Mouse (Mus musculus): ENCODE results near the gene Ccdc30. TPM values are rescaled to one million over a fixed set of nuclear protein-coding genes. Genes with fewer than 3 reads are reported as not detected.

The Ccdc30 gene
- polyA plus RNA-seq, 1 experiment from 2014 or later: 22.8 TPM

- Histone ChIP-seq H3K27me3 (ENCODE audit: control insufficient read depth, insufficient read depth, low read depth, low read length) (no peaks in the 10 kb centered on the region), H3K4me1 (ENCODE audit: control insufficient read depth, insufficient read depth, low read length) (peaks cover 8% of the 10 kb centered on the region), H3K9ac (ENCODE audit: low read depth, low read length) (no peak overlapping the region), H3K4me3 (ENCODE audit: low read depth, low read length) (no peak overlapping the region), H3K4me2 (ENCODE audit: low read length) (no peak overlapping the region), H3K27ac (ENCODE audit: low read length) (no peak overlapping the region), H3K9me3 (replicated peaks; ENCODE audit: control insufficient read depth, low read length, poor library complexity, severe bottlenecking) (no peaks in the 10 kb centered on the region), H3K36me3 (ENCODE audit: control insufficient read depth, insufficient read depth, low read length) (no peaks in the 10 kb centered on the region)
- no peak for ATAC-seq
- WGBS: 75% methylated on average over 7 of the region's 7 CpGs
Observed at GRCm38 (mm10) chr4:119450436-119450835, 35.1 kb upstream of the Ccdc30 start.

GRCm38 (mm10) chr4:119447786-119448185 is 32.5 kb upstream of the Ccdc30 start:
- Histone ChIP-seq H3K4me1 (ENCODE audit: control insufficient read depth, insufficient read depth, low read length) (no peaks in the 10 kb centered on the region), H3K4me2 (ENCODE audit: low read length) (no peak overlapping the region), H3K27ac (ENCODE audit: low read length) (no peak overlapping the region), H3K27me3 (ENCODE audit: control insufficient read depth, insufficient read depth, low read depth, low read length) (no peaks in the 10 kb centered on the region), H3K4me3 (ENCODE audit: low read depth, low read length) (no peak overlapping the region), H3K36me3 (ENCODE audit: control insufficient read depth, insufficient read depth, low read length) (no peaks in the 10 kb centered on the region), H3K9me3 (replicated peaks; ENCODE audit: control insufficient read depth, low read length, poor library complexity, severe bottlenecking) (no peaks in the 10 kb centered on the region), H3K9ac (ENCODE audit: low read depth, low read length) (no peak overlapping the region)
- WGBS: 86% methylated on average over 3 of the region's 3 CpGs
- ATAC-seq: no peak

- no peaks in the 10 kb centered on the region for H3K4me1 ChIP-seq (ENCODE audit: control insufficient read depth, insufficient read depth, low read length)
- no peak overlapping the region for H3K9ac ChIP-seq (ENCODE audit: low read depth, low read length)
- no peak for ATAC-seq
- H3K27ac ChIP-seq (ENCODE audit: low read length): no peak overlapping the region
- H3K36me3 ChIP-seq (ENCODE audit: control insufficient read depth, insufficient read depth, low read length): no peaks in the 10 kb centered on the region
- H3K9me3 ChIP-seq (replicated peaks; ENCODE audit: control insufficient read depth, low read length, poor library complexity, severe bottlenecking): no peaks in the 10 kb centered on the region
- H3K4me3 ChIP-seq (ENCODE audit: low read depth, low read length): no peak overlapping the region
- WGBS: 87% methylated on average over 6 of the region's 6 CpGs
- H3K27me3 ChIP-seq (ENCODE audit: control insufficient read depth, insufficient read depth, low read depth, low read length): no peaks in the 10 kb centered on the region
- H3K4me2 ChIP-seq (ENCODE audit: low read length): no peak overlapping the region
Observed at GRCm38 (mm10) chr4:119447261-119447660, 31.9 kb upstream of the Ccdc30 start.

GRCm38 (mm10) chr4:119442539-119442938 is 27.2 kb upstream of the Ccdc30 start:
- 44% methylated on average over 6 of the region's 6 CpGs for WGBS
- Histone ChIP-seq H3K27ac (ENCODE audit: low read length) (no peak overlapping the region), H3K4me1 (ENCODE audit: control insufficient read depth, insufficient read depth, low read length) (no peaks in the 10 kb centered on the region), H3K9ac (ENCODE audit: low read depth, low read length) (no peak overlapping the region), H3K4me3 (ENCODE audit: low read depth, low read length) (no peak overlapping the region), H3K27me3 (ENCODE audit: control insufficient read depth, insufficient read depth, low read depth, low read length) (no peaks in the 10 kb centered on the region), H3K9me3 (replicated peaks; ENCODE audit: control insufficient read depth, low read length, poor library complexity, severe bottlenecking) (peaks cover 3% of the 10 kb centered on the region; the same call in 1 of the 2 replicates), H3K36me3 (ENCODE audit: control insufficient read depth, insufficient read depth, low read length) (no peaks in the 10 kb centered on the region), H3K4me2 (ENCODE audit: low read length) (no peak overlapping the region)
- ATAC-seq: no peak

- H3K4me3 ChIP-seq (ENCODE audit: low read depth, low read length): no peak overlapping the region
- no peaks in the 10 kb centered on the region for H3K4me1 ChIP-seq (ENCODE audit: control insufficient read depth, insufficient read depth, low read length)
- H3K36me3 ChIP-seq (ENCODE audit: control insufficient read depth, insufficient read depth, low read length): no peaks in the 10 kb centered on the region
- WGBS: 90% methylated on average over 4 of the region's 4 CpGs
- H3K27ac ChIP-seq (ENCODE audit: low read length): no peak overlapping the region
- ATAC-seq: no peak
- no peak overlapping the region for H3K4me2 ChIP-seq (ENCODE audit: low read length)
- no peaks in the 10 kb centered on the region for H3K27me3 ChIP-seq (ENCODE audit: control insufficient read depth, insufficient read depth, low read depth, low read length)
- H3K9ac ChIP-seq (ENCODE audit: low read depth, low read length): no peak overlapping the region
- H3K9me3 ChIP-seq (replicated peaks; ENCODE audit: control insufficient read depth, low read length, poor library complexity, severe bottlenecking): peaks cover 3% of the 10 kb centered on the region; the same call in 1 of the 2 replicates
Observed at GRCm38 (mm10) chr4:119441836-119442235, 26.5 kb upstream of the Ccdc30 start.

- peaks cover 3% of the 10 kb centered on the region; the same call in 1 of the 2 replicates for H3K9me3 ChIP-seq (replicated peaks; ENCODE audit: control insufficient read depth, low read length, poor library complexity, severe bottlenecking)
- no peaks in the 10 kb centered on the region for H3K36me3 ChIP-seq (ENCODE audit: control insufficient read depth, insufficient read depth, low read length)
- H3K27ac ChIP-seq (ENCODE audit: low read length): no peak overlapping the region
- no peaks in the 10 kb centered on the region for H3K27me3 ChIP-seq (ENCODE audit: control insufficient read depth, insufficient read depth, low read depth, low read length)
- H3K9ac ChIP-seq (ENCODE audit: low read depth, low read length): no peak overlapping the region
- ATAC-seq: no peak
- WGBS: 95% methylated on average over 2 of the region's 2 CpGs
- H3K4me1 ChIP-seq (ENCODE audit: control insufficient read depth, insufficient read depth, low read length): no peaks in the 10 kb centered on the region
- no peak overlapping the region for H3K4me3 ChIP-seq (ENCODE audit: low read depth, low read length)
- H3K4me2 ChIP-seq (ENCODE audit: low read length): no peak overlapping the region
Observed at GRCm38 (mm10) chr4:119437936-119438335, 22.6 kb upstream of the Ccdc30 start.

GRCm38 (mm10) chr4:119430678-119431077 is 15.4 kb upstream of the Ccdc30 start:
- Histone ChIP-seq H3K4me2 (ENCODE audit: low read length) (no peak overlapping the region), H3K27ac (ENCODE audit: low read length) (no peak overlapping the region), H3K9me3 (replicated peaks; ENCODE audit: control insufficient read depth, low read length, poor library complexity, severe bottlenecking) (no peaks in the 10 kb centered on the region), H3K9ac (ENCODE audit: low read depth, low read length) (no peak overlapping the region), H3K4me3 (ENCODE audit: low read depth, low read length) (no peak overlapping the region), H3K4me1 (ENCODE audit: control insufficient read depth, insufficient read depth, low read length) (no peaks in the 10 kb centered on the region), H3K27me3 (ENCODE audit: control insufficient read depth, insufficient read depth, low read depth, low read length) (no peaks in the 10 kb centered on the region), H3K36me3 (ENCODE audit: control insufficient read depth, insufficient read depth, low read length) (no peaks in the 10 kb centered on the region)
- 32% methylated on average over 5 of the region's 5 CpGs for WGBS
- 0 out of 2 replicates have a peak, but pooled peaks have one; percentile 51 for ATAC-seq

GRCm38 (mm10) chr4:119427680-119428079 is 12.4 kb upstream of the Ccdc30 start:
- Histone ChIP-seq H3K36me3 (ENCODE audit: control insufficient read depth, insufficient read depth, low read length) (no peaks in the 10 kb centered on the region), H3K27ac (ENCODE audit: low read length) (no peak overlapping the region), H3K27me3 (ENCODE audit: control insufficient read depth, insufficient read depth, low read depth, low read length) (no peaks in the 10 kb centered on the region), H3K4me1 (ENCODE audit: control insufficient read depth, insufficient read depth, low read length) (peaks cover 2% of the 10 kb centered on the region; the same call in 1 of the 2 replicates), H3K4me3 (ENCODE audit: low read depth, low read length) (no peak overlapping the region), H3K9ac (ENCODE audit: low read depth, low read length) (no peak overlapping the region), H3K9me3 (replicated peaks; ENCODE audit: control insufficient read depth, low read length, poor library complexity, severe bottlenecking) (no peaks in the 10 kb centered on the region), H3K4me2 (ENCODE audit: low read length) (no peak overlapping the region)
- WGBS: 52% methylated on average over 2 of the region's 2 CpGs
- no peak for ATAC-seq

- 68% methylated on average over 2 of the region's 2 CpGs for WGBS
- no peak for ATAC-seq
Observed at GRCm38 (mm10) chr4:119425601-119426000, 10.3 kb upstream of the Ccdc30 start.

More at GRCm38 (mm10) chr4:119425601-119426000, 10.3 kb upstream of the Ccdc30 start:
- peaks cover 10% of the 10 kb centered on the region for H3K4me1 ChIP-seq (ENCODE audit: control insufficient read depth, insufficient read depth, low read length)
- H3K27me3 ChIP-seq (ENCODE audit: control insufficient read depth, insufficient read depth, low read depth, low read length): no peaks in the 10 kb centered on the region
- no peaks in the 10 kb centered on the region for H3K36me3 ChIP-seq (ENCODE audit: control insufficient read depth, insufficient read depth, low read length)
- H3K9ac ChIP-seq (ENCODE audit: low read depth, low read length): no peak overlapping the region
- no peaks in the 10 kb centered on the region for H3K9me3 ChIP-seq (replicated peaks; ENCODE audit: control insufficient read depth, low read length, poor library complexity, severe bottlenecking)
- no peak overlapping the region for H3K27ac ChIP-seq (ENCODE audit: low read length)
- H3K4me2 ChIP-seq (ENCODE audit: low read length): no peak overlapping the region
- no peak overlapping the region for H3K4me3 ChIP-seq (ENCODE audit: low read depth, low read length)

Data from midbrain, embryonic 16.5 days (tissue).